Mouse (Mus musculus) neural tube, embryonic 14.5 days (tissue): ENCODE results near the gene Mtmr12. TPM values are rescaled to one million over a fixed set of nuclear protein-coding genes. Genes with fewer than 3 reads are reported as not detected.
"Not testable (repeated sequence)": the region's sequence is repeated elsewhere in the genome, so short reads cannot be mapped to it uniquely, and the experiment has no call there.

ENCODE experiments used
- ATAC-seq: fragments of 200-750 bp; cut with Nextera tagmentation; 2 replicates; pipeline ENCODE4 v1.8.0; 2017; ENCODE audit warnings: low read depth, mild to moderate bottlenecking, moderate TSS enrichment, moderate library complexity
- H3K27ac ChIP-seq: fragments of 300-500 bp; sonication (generic); 2 replicates; pipeline ENCODE4 v1.5.1; 2014; ENCODE audit warnings: low read depth, mild to moderate bottlenecking, control low read depth, low read length, moderate library complexity, mixed read lengths
- H3K27me3 ChIP-seq: fragments of 300-500 bp; sonication (generic); 2 replicates; pipeline ENCODE4 v1.6.1; 2014; ENCODE audit warnings: low read length; ENCODE audit not compliant: control insufficient read depth, insufficient read depth
- H3K36me3 ChIP-seq: fragments of 300-500 bp; sonication (generic); 2 replicates; pipeline ENCODE4 v1.6.1; 2014; ENCODE audit warnings: low read length, mixed read lengths; ENCODE audit not compliant: control insufficient read depth, insufficient read depth
- H3K4me1 ChIP-seq: fragments of 300-500 bp; sonication (generic); 2 replicates; pipeline ENCODE4 v1.6.1; 2014; ENCODE audit warnings: low read length; ENCODE audit not compliant: control insufficient read depth, insufficient read depth
- H3K4me2 ChIP-seq: fragments of 300-500 bp; sonication (generic); 2 replicates; pipeline ENCODE4 v1.6.1; 2014; ENCODE audit warnings: mild to moderate bottlenecking, low read depth, low read length, control low read depth
- H3K4me3 ChIP-seq: fragments of 300-500 bp; sonication (generic); 2 replicates; pipeline ENCODE4 v1.5.1; 2014; ENCODE audit warnings: low read depth, low read length, control low read depth, mixed read lengths
- H3K9ac ChIP-seq: fragments of 300-500 bp; sonication (generic); replicated peaks from 2 replicates; pipeline ENCODE4 v1.6.1; 2014; ENCODE audit warnings: low read depth, mild to moderate bottlenecking, control low read depth, low read length, mixed read lengths
- H3K9me3 ChIP-seq: fragments of 300-500 bp; sonication (generic); 2 replicates; pipeline ENCODE4 v1.6.1; 2016; ENCODE audit warnings: low read length; ENCODE audit not compliant: control insufficient read depth
- WGBS: fragments of 180-500 bp; shearing (Covaris S2); extraction: QIAGEN DNeasy Blood & Tissue Kit; methylation state at CpG from one replicate; pipeline ENCODE4 v1.1.7; 2014; 5-methylcytosine and 5-hydroxymethylcytosine counted together
- polyA plus RNA-seq: library from polyadenylated mRNA; unstranded; fragments of >200 nt; fragmentation: Nextera tagmentation; extraction: Ambion mirVana; gene quantifications from 2 replicates; pipeline ENCODE4 v1.2.1, GENCODE M21; 2014

Mtmr12 gene
- 7.2 and 8.7 TPM in 2 replicates for polyA plus RNA-seq

DNA sequence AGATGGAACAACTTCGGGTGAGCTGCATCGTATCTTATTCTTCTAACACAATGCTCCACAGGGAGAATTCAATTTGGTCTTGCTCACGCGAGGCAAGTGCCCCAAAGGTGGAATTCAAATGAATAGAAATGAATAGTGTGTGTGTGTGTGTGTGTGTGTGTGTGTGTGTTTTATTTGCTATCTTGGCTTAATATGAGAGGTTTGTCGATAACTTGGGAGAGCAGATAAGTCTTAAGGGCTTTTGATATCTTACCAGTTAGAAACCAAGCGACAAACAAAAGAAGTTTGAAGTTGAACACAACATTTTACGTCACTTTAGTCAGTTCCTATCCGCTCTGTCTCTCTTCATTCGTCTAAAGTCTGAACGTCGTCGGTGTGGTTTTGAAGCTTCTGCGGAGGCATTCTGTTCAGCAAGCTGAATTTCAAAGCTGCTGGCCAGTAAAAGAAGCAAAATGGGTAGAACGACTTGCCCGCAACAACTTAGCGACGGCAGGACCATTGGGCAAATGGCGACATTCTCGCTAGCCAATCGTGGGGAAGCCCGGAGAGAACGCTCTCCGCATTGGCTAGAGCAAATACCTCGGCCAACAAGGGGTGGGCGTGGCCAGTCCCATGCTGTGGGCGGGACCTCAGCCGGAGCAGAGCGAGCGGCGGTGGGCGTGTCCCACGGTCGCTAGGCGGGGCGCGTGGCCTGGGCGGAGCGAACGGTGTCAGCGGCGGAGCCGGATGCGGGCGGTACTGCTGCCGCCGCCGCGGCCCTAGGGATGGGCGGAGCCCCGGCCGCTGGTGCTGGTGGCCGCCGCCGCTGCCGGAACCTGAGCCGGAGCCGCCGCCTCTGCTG lies at the start of gene Mtmr12:
TSS of gene Mtmr12 (plus strand) at position 710 of the 841 bp plus-strand sequence.
- peak within 1 kb of the TSS; percentile 91 for H3K9ac ChIP-seq
- H3K9me3 ChIP-seq = no peaks in the 10 kb centered on the region
- H3K36me3 ChIP-seq = no peaks in the 10 kb centered on the region
- H3K4me1 ChIP-seq = peaks cover 15% of the 10 kb centered on the region
- H3K4me3 ChIP-seq = peak within 1 kb of the TSS; percentile 91
- under 1% methylated on average over 43 of the region's 58 CpGs for WGBS
- peak; percentile 98 for ATAC-seq
- no peaks in the 10 kb centered on the region for H3K27me3 ChIP-seq
- peak within 1 kb of the TSS; percentile 90 for H3K27ac ChIP-seq
- H3K4me2 ChIP-seq = peak within 1 kb of the TSS; percentile 60

DNA sequence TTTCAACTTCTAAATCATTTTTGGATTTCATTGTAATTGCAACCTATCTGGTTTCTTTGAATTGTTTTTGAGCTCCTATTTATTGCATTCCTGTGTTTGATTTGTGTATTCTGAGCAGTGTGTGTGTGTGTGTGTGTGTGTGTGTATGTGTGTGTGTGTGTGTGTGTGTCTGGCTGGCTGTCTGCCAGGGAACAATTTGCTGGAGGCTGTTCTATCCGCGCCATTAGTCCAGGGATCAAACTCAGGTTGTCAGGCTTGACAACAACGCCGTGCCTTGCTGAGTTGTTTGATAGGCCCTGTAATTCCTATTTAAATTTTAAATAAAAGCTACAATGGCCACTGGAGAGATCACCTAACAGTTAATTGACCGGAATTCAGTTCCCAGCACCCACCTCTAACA lies 26.7 kb upstream of the Mtmr12 start:
- no peak overlapping the region for H3K4me2 ChIP-seq
- H3K36me3 ChIP-seq = peaks cover 37% of the 10 kb centered on the region
- WGBS = 45% methylated on average over 5 of the region's 5 CpGs
- H3K4me1 ChIP-seq = no peaks in the 10 kb centered on the region
- H3K9ac ChIP-seq = no peak overlapping the region
- no peaks in the 10 kb centered on the region for H3K9me3 ChIP-seq
- no peak for ATAC-seq
- H3K27me3 ChIP-seq = no peaks in the 10 kb centered on the region
- no peak overlapping the region for H3K27ac ChIP-seq
- no peak overlapping the region for H3K4me3 ChIP-seq

DNA sequence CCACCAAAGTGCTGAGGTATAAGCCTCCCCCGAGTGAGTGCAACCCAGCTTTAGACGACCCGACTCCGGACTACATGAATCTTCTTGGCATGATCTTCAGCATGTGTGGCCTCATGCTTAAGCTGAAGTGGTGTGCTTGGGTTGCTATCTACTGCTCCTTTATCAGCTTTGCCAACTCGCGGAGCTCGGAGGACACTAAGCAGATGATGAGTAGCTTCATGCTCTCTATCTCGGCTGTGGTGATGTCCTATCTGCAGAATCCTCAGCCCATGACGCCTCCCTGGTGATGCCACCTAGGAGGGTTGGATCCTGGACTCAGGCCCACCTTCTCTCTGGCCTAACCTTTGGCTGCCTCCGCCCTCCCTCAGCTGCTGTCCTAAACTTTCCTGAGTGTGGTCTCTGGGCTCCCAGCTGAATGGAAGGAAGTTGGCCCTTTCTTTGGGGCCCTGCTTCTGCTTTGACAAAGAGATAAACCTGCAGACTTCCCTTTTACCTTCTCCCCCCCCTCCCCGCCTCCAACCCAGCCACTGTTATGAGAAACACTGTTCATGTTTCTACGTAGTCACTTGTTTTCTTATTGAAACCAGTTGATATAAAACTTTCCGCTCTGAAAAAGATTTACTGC lies 23.5 kb upstream of the Mtmr12 start:
- H3K4me3 ChIP-seq, H3K4me2 ChIP-seq, H3K9ac ChIP-seq, H3K27ac ChIP-seq, H3K9me3 ChIP-seq, H3K27me3 ChIP-seq, H3K4me1 ChIP-seq, ATAC-seq: not testable (repeated sequence)
- 91% methylated on average over 13 of the region's 13 CpGs for WGBS
- peaks cover 29% of the 10 kb centered on the region for H3K36me3 ChIP-seq

DNA sequence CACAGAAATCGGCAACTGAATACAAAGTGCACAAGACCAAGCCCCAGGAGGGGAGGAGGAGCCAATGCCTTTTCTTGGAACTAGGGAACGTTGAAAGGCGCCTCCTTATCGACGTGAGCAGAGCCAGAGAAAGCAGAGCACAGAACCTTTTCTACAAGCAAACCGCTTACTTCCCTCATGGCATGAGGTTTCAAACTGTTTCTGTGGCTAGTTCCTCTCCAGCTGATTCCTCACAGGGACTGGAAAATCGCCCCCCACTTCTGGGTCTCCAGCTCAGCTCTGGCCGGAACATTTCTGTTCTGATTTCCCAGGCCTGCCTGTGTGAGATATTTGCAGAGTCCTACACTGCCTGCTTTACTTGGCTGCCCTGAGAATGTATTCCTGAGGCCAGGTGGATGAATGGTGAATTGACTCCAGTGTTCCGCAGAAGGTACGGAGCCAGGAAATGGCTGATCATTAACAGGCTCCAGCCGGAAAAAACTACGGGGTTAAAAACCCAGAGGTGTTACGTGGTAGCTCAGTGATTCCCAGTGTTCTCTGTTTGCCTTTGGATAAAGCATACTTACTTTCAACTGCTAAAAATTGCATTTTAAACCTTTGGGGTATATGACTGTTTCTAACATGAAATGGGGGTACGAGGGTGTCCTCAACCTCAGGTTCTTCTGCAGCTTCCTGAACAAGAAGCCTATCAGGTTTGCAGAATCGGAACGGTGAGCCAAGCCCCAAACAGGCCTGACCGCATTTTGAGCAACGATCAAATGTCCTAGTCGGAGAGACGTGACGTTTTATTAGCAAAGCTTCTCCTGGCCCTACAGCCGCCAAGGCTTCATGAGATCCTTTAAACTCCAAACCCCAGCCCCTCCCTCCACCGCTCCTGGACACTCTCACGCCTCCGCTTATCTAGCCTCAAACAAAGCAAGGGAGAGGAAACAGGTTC lies 10.7 kb upstream of the Mtmr12 start:
- no peaks in the 10 kb centered on the region for H3K36me3 ChIP-seq
- H3K9me3 ChIP-seq = no peaks in the 10 kb centered on the region
- H3K4me3 ChIP-seq = no peak overlapping the region
- 75% methylated on average over 25 of the region's 25 CpGs for WGBS
- no peaks in the 10 kb centered on the region for H3K27me3 ChIP-seq
- no peak overlapping the region for H3K4me2 ChIP-seq
- no peak overlapping the region for H3K9ac ChIP-seq
- no peaks in the 10 kb centered on the region for H3K4me1 ChIP-seq
- H3K27ac ChIP-seq = no peak overlapping the region
- ATAC-seq = no peak

DNA sequence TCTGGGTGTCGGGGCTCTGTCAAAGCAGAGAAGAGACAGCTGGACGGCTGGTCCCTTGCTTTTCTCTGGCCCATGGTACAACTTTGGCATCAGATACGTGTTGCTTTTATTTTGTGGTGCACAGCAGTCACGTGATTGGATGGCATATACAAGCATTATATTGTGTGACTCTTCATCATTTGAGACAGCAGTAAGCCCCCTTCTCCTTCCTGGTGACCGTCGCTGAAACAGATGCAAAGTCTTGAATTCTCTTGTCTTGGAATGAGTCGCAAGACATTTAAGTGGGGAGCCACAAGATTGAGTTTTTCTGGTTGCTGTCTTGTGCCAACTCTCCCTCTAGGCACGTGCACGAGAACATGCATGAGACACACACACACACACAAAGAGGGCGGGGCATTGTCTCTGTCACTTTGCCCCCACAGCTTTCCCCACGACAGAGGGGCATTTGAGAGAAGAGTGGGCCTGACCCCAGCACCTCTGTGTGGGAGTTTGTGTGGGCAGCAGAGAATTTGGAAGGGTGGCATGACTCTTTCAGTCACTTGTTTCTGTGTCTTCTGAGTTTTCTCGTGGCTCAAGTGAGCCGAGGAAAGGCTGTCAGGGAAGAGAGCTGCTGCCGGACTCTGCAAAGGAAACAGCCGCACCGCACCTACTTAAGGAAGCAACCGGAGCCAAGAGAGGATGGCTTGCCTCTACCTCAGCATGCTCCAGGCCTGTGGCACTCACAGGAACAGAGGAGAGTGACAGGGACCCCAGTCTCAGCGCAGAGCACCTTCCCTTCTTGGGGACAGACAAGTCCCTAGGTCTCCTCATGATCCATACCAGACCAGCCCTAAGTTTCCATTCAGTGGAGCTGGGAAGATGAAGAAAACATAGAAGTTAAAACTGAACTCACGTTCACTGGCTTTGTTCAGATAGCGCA lies 9.8 kb upstream of the Mtmr12 start:
- WGBS = 80% methylated on average over 20 of the region's 20 CpGs
- ATAC-seq = no peak
- no peak overlapping the region for H3K4me3 ChIP-seq

DNA sequence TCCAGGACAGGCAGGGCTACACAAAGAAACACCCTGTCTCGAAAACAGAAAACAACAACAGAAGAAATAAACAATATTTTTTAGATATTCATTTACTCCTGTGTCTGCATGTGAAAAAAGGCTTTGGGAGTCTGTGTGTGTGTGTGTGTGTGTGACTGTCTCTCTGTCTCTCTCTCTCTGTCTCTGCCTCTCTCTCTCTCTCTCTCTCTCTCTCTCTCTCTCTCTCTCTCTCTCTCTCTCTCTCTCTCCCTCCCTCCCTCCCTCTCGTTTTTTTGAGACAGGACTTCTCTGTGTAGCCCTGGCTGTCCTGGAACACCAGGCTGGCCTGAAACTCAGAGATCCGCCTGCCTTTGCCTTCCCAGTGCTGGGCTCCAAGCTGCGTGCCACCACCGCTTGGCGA lies 8.9 kb upstream of the Mtmr12 start:
- ATAC-seq = no peak

More for the DNA sequence above, 9.8 kb upstream of the Mtmr12 start:
- Histone ChIP-seq H3K9me3 (no peaks in the 10 kb centered on the region), H3K4me2 (no peak overlapping the region), H3K4me1 (no peaks in the 10 kb centered on the region), H3K27ac (no peak overlapping the region), H3K36me3 (no peaks in the 10 kb centered on the region), H3K9ac (no peak overlapping the region), H3K27me3 (no peaks in the 10 kb centered on the region)

DNA sequence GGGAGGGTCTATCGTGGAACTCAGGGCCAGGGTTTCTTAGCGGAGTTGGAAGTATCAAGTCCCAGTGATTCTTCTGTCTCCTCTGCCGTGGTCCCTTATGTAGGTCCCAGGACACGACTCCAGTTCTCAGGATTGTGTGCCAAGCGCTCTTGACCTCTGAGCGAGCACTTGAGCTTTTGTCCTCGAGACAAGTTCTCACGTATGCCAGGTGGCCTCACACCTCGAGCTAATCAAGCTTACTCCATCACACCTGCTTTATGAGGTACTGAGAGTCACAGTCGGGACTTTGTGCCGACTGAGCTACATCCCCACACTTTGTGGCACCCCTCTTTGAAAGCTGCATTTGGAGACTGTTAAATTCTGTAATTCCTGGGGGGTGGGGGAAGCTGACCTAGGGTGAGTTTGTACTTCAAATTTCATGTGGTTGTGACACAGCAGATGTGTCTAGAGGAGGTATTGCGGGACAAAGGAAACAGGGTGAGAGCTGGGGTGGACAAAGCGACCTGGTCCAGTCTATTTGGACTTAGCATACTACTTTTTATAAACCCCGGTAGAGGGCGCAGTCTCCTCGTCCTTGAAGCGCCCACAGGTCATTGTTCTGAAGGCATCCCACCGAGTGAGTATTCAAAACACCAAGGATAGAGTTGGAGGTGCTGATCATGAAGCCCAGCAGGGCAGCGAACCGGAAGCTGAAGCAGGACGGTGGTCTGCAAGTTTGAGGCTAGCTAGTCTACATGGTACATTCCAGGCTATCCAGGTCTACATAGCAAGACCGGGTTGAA lies 8.2 kb upstream of the Mtmr12 start:
- peak; percentile 58; the same call in 1 of the 2 replicates for ATAC-seq
- Histone ChIP-seq H3K9me3 (no peaks in the 10 kb centered on the region), H3K9ac (no peak overlapping the region), H3K36me3 (no peaks in the 10 kb centered on the region), H3K4me1 (no peaks in the 10 kb centered on the region), H3K27me3 (no peaks in the 10 kb centered on the region), H3K27ac (no peak overlapping the region), H3K4me2 (no peak overlapping the region), H3K4me3 (no peak overlapping the region)
- WGBS = 37% methylated on average over 22 of the region's 22 CpGs

More for the DNA sequence above, 8.9 kb upstream of the Mtmr12 start:
- Histone ChIP-seq H3K27ac (no peak overlapping the region), H3K4me3 (no peak overlapping the region), H3K4me2 (no peak overlapping the region), H3K27me3 (no peaks in the 10 kb centered on the region), H3K4me1 (no peaks in the 10 kb centered on the region), H3K9ac (no peak overlapping the region), H3K36me3 (no peaks in the 10 kb centered on the region), H3K9me3 (no peaks in the 10 kb centered on the region)
- 87% methylated on average over 5 of the region's 6 CpGs for WGBS
